Mouse (Mus musculus): ENCODE measurements at regions not wholly inside any gene's neighbourhood (a gene's known extent, or its start where the extent isn't known, plus 50 kb on each side); places are given as distances from the start of the nearest gene placed in this dataset.

GRCm38 (mm10) chr6:106950909-106951308, 151.0 kb upstream of the Crbn start:
- no peak for TF ChIP-seq CTCF (IDR thresholded peaks at IDR 0.05; ENCODE audit: low read depth, low read length)
- TF ChIP-seq POLR2A (IDR thresholded peaks at IDR 0.05; ENCODE audit: borderline replicate concordance, low read depth, low read length): no peak
